In genomic region chr2:164912749-164913427, GRCm38 (mm10) we compare ENCODE assay signal across 10 mouse cellular contexts. TPM values are rescaled to one million over a fixed set of nuclear protein-coding genes. Genes with fewer than 3 reads are reported as not detected.
DNase-seq lines count a peak whose midpoint lies in the region; ATAC-seq and TF ChIP-seq lines count a peak whose summit lies in the region.
"Had no signal": no experiment of that assay in that cellular context is flagged by ENCODE, and none has a peak within 500 bp of the region (broad histone marks: within the 10 kb centered on the region; RNA-seq: fewer than 3 reads in every experiment).

No protein-coding gene starts in this region.

- H3K27ac ChIP-seq in hindbrain, embryonic 10.5 days: peak overlapping the region; percentile 100; the same call in 1 of the 2 replicates
- no peak overlapping the region for H3K27ac ChIP-seq in hindbrain, embryonic 11.5 days (ENCODE audit: low read depth, low read length)
- peak overlapping the region; percentile 93 for H3K27ac ChIP-seq in MEL (ENCODE audit: control insufficient read depth, low read depth, low read length)
- peak overlapping the region; percentile 63; the same call in 1 of the 2 replicates for H3K27ac ChIP-seq in embryonic fibroblast, embryonic 13.5 days (ENCODE audit: insufficient read depth, low read length)
- no peak overlapping the region; the same call in 1 of the 2 replicates for H3K27ac ChIP-seq in liver, embryonic 14.5 days

- no peaks in the 10 kb centered on the region for H3K9me3 ChIP-seq in hindbrain, embryonic 10.5 days
- no peaks in the 10 kb centered on the region for H3K9me3 ChIP-seq in hindbrain, embryonic 11.5 days (ENCODE audit: control insufficient read depth, low read length)
- H3K9me3 ChIP-seq in MEL (replicated peaks; ENCODE audit: insufficient read depth, low read length): no peaks in the 10 kb centered on the region
- H3K9me3 ChIP-seq in liver, embryonic 14.5 days (ENCODE audit: control insufficient read depth, low read length): no peaks in the 10 kb centered on the region

- no peak overlapping the region for H3K9ac ChIP-seq in hindbrain, embryonic 11.5 days (ENCODE audit: low read depth, low read length)
- peak overlapping the region; percentile 82 for H3K9ac ChIP-seq in MEL (ENCODE audit: control insufficient read depth, low read depth, low read length, poor library complexity, severe bottlenecking)
- H3K9ac ChIP-seq in liver, embryonic 14.5 days (replicated peaks): peak overlapping the region; percentile 88; the same call in 1 of the 2 replicates

- WGBS in hindbrain, embryonic 10.5 days: 91% methylated on average over 9 of the region's 9 CpGs
- WGBS in hindbrain, embryonic 11.5 days: 89% methylated on average over 7 of the region's 9 CpGs
- WGBS in liver, embryonic 14.5 days (ENCODE audit: insufficient replicate concordance): 64% methylated on average over 8 of the region's 9 CpGs

- DNase-seq in hindbrain, embryonic 10.5 days (ENCODE audit: low spot score): no peak
- DNase-seq in hindbrain, embryonic 11.5 days (ENCODE audit: low spot score): no peak
- peak; percentile 74 for DNase-seq in MEL (ENCODE audit: low read depth, low spot score)
- no peak for DNase-seq in liver, embryonic 14.5 days (ENCODE audit: low read depth in 3 of 3, low spot score in 3 of 3)
- DNase-seq in embryo, embryonic 11 days: no peak
- DNase-seq in cerebellum, adult 11-12 months: no peak
- DNase-seq: kidney, adult 18-20 months had no signal

- peak overlapping the region; percentile 73 for H3K4me3 ChIP-seq in hindbrain, embryonic 10.5 days
- H3K4me3 ChIP-seq in hindbrain, embryonic 11.5 days (ENCODE audit: low read depth, low read length): no peak overlapping the region; the same call in 1 of the 2 replicates
- peak overlapping the region; percentile 73 to 78 for H3K4me3 ChIP-seq in MEL (ENCODE audit: control insufficient read depth in 1 of 2, insufficient read depth in 1 of 2, low read depth in 2 of 2, low read length in 2 of 2)
- H3K4me3 ChIP-seq in embryonic fibroblast, embryonic 13.5 days (ENCODE audit: insufficient read depth, low read length): no peak overlapping the region
- no peak overlapping the region for H3K4me3 ChIP-seq in liver, embryonic 14.5 days (ENCODE audit: insufficient read depth in 1 of 2, low read depth in 2 of 2, low read length in 2 of 2)

- no peak for TF ChIP-seq CTCF in MEL (IDR thresholded peaks at IDR 0.05 in 2 of 3, conservative IDR thresholded peaks at IDR 0.05 in 1 of 3; ENCODE audit: control insufficient read depth in 1 of 3, insufficient read depth in 1 of 3, low read depth in 2 of 3, low read length in 3 of 3, poor library complexity in 1 of 3, severe bottlenecking in 1 of 3)
- TF ChIP-seq CTCF in embryonic fibroblast, embryonic 13.5 days (IDR thresholded peaks at IDR 0.05; ENCODE audit: borderline replicate concordance, insufficient read depth, low read length): no peak
- no peak for TF ChIP-seq CTCF in liver, embryonic 14.5 days (IDR thresholded peaks at IDR 0.05; ENCODE audit: low read depth)

- peak in 1 of 2 experiments; percentile 33; a peak in 3 of 4 replicates for TF ChIP-seq EP300 in MEL (IDR thresholded peaks at IDR 0.05; ENCODE audit: low read depth in 1 of 2, low read length in 2 of 2)
- TF ChIP-seq EP300 in liver, embryonic 14.5 days (IDR thresholded peaks at IDR 0.05; ENCODE audit: low read depth): no peak

- peaks cover 37% of the 10 kb centered on the region for H3K4me1 ChIP-seq in hindbrain, embryonic 10.5 days (replicated peaks)
- peaks cover 6% of the 10 kb centered on the region for H3K4me1 ChIP-seq in hindbrain, embryonic 11.5 days (replicated peaks; ENCODE audit: control insufficient read depth, insufficient read depth, low read length)
- H3K4me1 ChIP-seq in MEL (ENCODE audit: control insufficient read depth in 1 of 2, insufficient read depth in 2 of 2, low read length in 2 of 2): peaks cover 8 to 21% of the 10 kb centered on the region in 2 experiments
- H3K4me1 ChIP-seq in embryonic fibroblast, embryonic 13.5 days (ENCODE audit: control insufficient read depth, insufficient read depth, low read length): no peaks in the 10 kb centered on the region
- peaks cover 0 to 22% of the 10 kb centered on the region in 2 experiments; a peak in 3 of 4 replicates for H3K4me1 ChIP-seq in liver, embryonic 14.5 days (replicated peaks; ENCODE audit: control insufficient read depth in 2 of 2, insufficient read depth in 2 of 2, low read length in 1 of 2)

- TF ChIP-seq POLR2A in MEL (IDR thresholded peaks at IDR 0.05; ENCODE audit: control insufficient read depth in 1 of 2, insufficient read depth in 1 of 2, low read depth in 1 of 2, low read length in 2 of 2, poor library complexity in 1 of 2): no peak
- no peak for TF ChIP-seq POLR2A in embryonic fibroblast, embryonic 13.5 days (IDR thresholded peaks at IDR 0.05; ENCODE audit: low read depth, low read length)

- no peaks in the 10 kb centered on the region for H3K27me3 ChIP-seq in hindbrain, embryonic 10.5 days (ENCODE audit: insufficient read depth, poor library complexity, severe bottlenecking)
- H3K27me3 ChIP-seq in hindbrain, embryonic 11.5 days (ENCODE audit: control insufficient read depth, insufficient read depth, low read length): no peaks in the 10 kb centered on the region
- no peaks in the 10 kb centered on the region for H3K27me3 ChIP-seq in MEL (ENCODE audit: control insufficient read depth in 1 of 2, insufficient read depth in 2 of 2, low read length in 2 of 2)
- no peaks in the 10 kb centered on the region for H3K27me3 ChIP-seq in liver, embryonic 14.5 days (ENCODE audit: control insufficient read depth, insufficient read depth, low read length)

- ATAC-seq in hindbrain, embryonic 11.5 days (ENCODE audit: low FRiP score): no peak
- ATAC-seq in liver, embryonic 14.5 days (ENCODE audit: insufficient read depth): no peak
- no peak for ATAC-seq in erythroid progenitor cell, adult 5-6 weeks (replicated peaks; ENCODE audit: low FRiP score, poor library complexity, severe bottlenecking)

- peaks cover 25% of the 10 kb centered on the region for H3K79me2 ChIP-seq in MEL (ENCODE audit: control insufficient read depth, insufficient read depth, low read length, poor library complexity)

- H3K4me2 ChIP-seq in hindbrain, embryonic 11.5 days (replicated peaks; ENCODE audit: low read depth, low read length): no peak overlapping the region
- H3K4me2 ChIP-seq in liver, embryonic 14.5 days (ENCODE audit: low read depth): peak overlapping the region; percentile 78

- TF ChIP-seq RAD21 in MEL (IDR thresholded peaks at IDR 0.05; ENCODE audit: low read depth, low read length): no peak

- peaks cover 31% of the 10 kb centered on the region for H3K36me3 ChIP-seq in hindbrain, embryonic 10.5 days
- H3K36me3 ChIP-seq in hindbrain, embryonic 11.5 days (ENCODE audit: control insufficient read depth, insufficient read depth, low read length): peaks cover 10% of the 10 kb centered on the region; the same call in 1 of the 2 replicates
- H3K36me3 ChIP-seq in MEL (ENCODE audit: control insufficient read depth in 1 of 2, insufficient read depth in 2 of 2, low read length in 2 of 2): peaks cover 0 to 14% of the 10 kb centered on the region in 2 experiments; a peak in 3 of 4 replicates
- peaks cover 6% of the 10 kb centered on the region for H3K36me3 ChIP-seq in liver, embryonic 14.5 days (replicated peaks; ENCODE audit: control insufficient read depth, insufficient read depth, low read depth)

RNA-seq across cellular contexts. Expression of gene Zfp335, which starts 1.3 kb away (rescaled TPM):
- polyA plus RNA-seq in hindbrain, embryonic 10.5 days (2016; fragmentation: Nextera tagmentation; extraction: Ambion mirVana): 15.3 and 18.4 TPM in 2 replicates
- polyA plus RNA-seq in hindbrain, embryonic 11.5 days (2014; fragmentation: Nextera tagmentation; extraction: Ambion mirVana): 8.6 and 8.8 TPM in 2 replicates
- 12.3 and 12.6 TPM in 2 replicates for total RNA-seq in MEL (2012; rRNA removed)
- polyA plus RNA-seq in MEL (2012; ENCODE audit: insufficient read depth in 1 of 2, insufficient read length in 2 of 2, low read depth in 1 of 2, low replicate concordance in 2 of 2, missing spikeins in 1 of 2): 10 to 100 TPM in 1 of 2 experiments, not detected in 1; 24.1 TPM
- 11.0 and 11.9 TPM in 2 replicates for polyA plus RNA-seq in embryonic fibroblast, embryonic 13.5 days (2011; ENCODE audit: insufficient read length, low read depth, missing spikeins)
- polyA plus RNA-seq in liver, embryonic 14.5 days (2012; rRNA removed): 8.8 and 10.1 TPM in 2 replicates
- polyA plus RNA-seq in liver, embryonic 14.5 days (2014; fragmentation: Nextera tagmentation; extraction: Ambion mirVana): 4.0 and 5.2 TPM in 2 replicates
- total RNA-seq in erythroid progenitor cell, adult 5-6 weeks (2015; ENCODE audit: low replicate concordance): 25.2 and 25.6 TPM in 2 replicates
- total RNA-seq in erythroid progenitor cell, adult 5-6 weeks (2017; ENCODE audit: low replicate concordance): 14.9 and 16.3 TPM in 2 replicates

RNA-seq across cellular contexts. Expression of gene Mmp9, which starts 27.7 kb away (rescaled TPM):
- polyA plus RNA-seq in hindbrain, embryonic 10.5 days (2016; fragmentation: Nextera tagmentation; extraction: Ambion mirVana): 0.56 and 1.2 TPM in 2 replicates
- 1.3 TPM in 2 replicates for polyA plus RNA-seq in hindbrain, embryonic 11.5 days (2014; fragmentation: Nextera tagmentation; extraction: Ambion mirVana)
- 0.20 and 0.23 TPM in 2 replicates for total RNA-seq in MEL (2012; rRNA removed)
- polyA plus RNA-seq in MEL (2012; ENCODE audit: insufficient read depth in 1 of 2, insufficient read length in 2 of 2, low read depth in 1 of 2, low replicate concordance in 2 of 2, missing spikeins in 1 of 2): under 1 TPM in 1 of 2 experiments, not detected in 1; 0.19 TPM
- polyA plus RNA-seq in embryonic fibroblast, embryonic 13.5 days (2011; ENCODE audit: insufficient read length, low read depth, missing spikeins): 8.0 and 8.1 TPM in 2 replicates
- 0.97 and 1.00 TPM in 2 replicates for polyA plus RNA-seq in liver, embryonic 14.5 days (2012; rRNA removed)
- 0.76 and 1.2 TPM in 2 replicates for polyA plus RNA-seq in liver, embryonic 14.5 days (2014; fragmentation: Nextera tagmentation; extraction: Ambion mirVana)
- 41.1 and 44.7 TPM in 2 replicates for total RNA-seq in erythroid progenitor cell, adult 5-6 weeks (2015; ENCODE audit: low replicate concordance)
- 21.5 and 25.3 TPM in 2 replicates for total RNA-seq in erythroid progenitor cell, adult 5-6 weeks (2017; ENCODE audit: low replicate concordance)

RNA-seq across cellular contexts. Expression of gene Pcif1, which starts 33.8 kb away (rescaled TPM):
- 76.1 and 88.4 TPM in 2 replicates for polyA plus RNA-seq in hindbrain, embryonic 10.5 days (2016; fragmentation: Nextera tagmentation; extraction: Ambion mirVana)
- polyA plus RNA-seq in hindbrain, embryonic 11.5 days (2014; fragmentation: Nextera tagmentation; extraction: Ambion mirVana): 58.1 and 60.0 TPM in 2 replicates
- 46.8 and 47.6 TPM in 2 replicates for total RNA-seq in MEL (2012; rRNA removed)
- polyA plus RNA-seq in MEL (2012; ENCODE audit: insufficient read depth in 1 of 2, insufficient read length in 2 of 2, low read depth in 1 of 2, low replicate concordance in 2 of 2, missing spikeins in 1 of 2): 100 to 1,000 TPM in 1 of 2 experiments, not detected in 1; 118 TPM
- polyA plus RNA-seq in embryonic fibroblast, embryonic 13.5 days (2011; ENCODE audit: insufficient read length, low read depth, missing spikeins): 18.2 and 18.3 TPM in 2 replicates
- 19.6 and 20.2 TPM in 2 replicates for polyA plus RNA-seq in liver, embryonic 14.5 days (2012; rRNA removed)
- 37.5 and 43.4 TPM in 2 replicates for polyA plus RNA-seq in liver, embryonic 14.5 days (2014; fragmentation: Nextera tagmentation; extraction: Ambion mirVana)
- total RNA-seq in erythroid progenitor cell, adult 5-6 weeks (2015; ENCODE audit: low replicate concordance): 57.7 and 71.3 TPM in 2 replicates
- total RNA-seq in erythroid progenitor cell, adult 5-6 weeks (2017; ENCODE audit: low replicate concordance): 36.3 and 42.7 TPM in 2 replicates

RNA-seq across cellular contexts. Expression of gene Slc12a5, which starts 47.7 kb away (rescaled TPM):
- polyA plus RNA-seq in hindbrain, embryonic 10.5 days (2016; fragmentation: Nextera tagmentation; extraction: Ambion mirVana): 3.1 and 5.1 TPM in 2 replicates
- polyA plus RNA-seq in hindbrain, embryonic 11.5 days (2014; fragmentation: Nextera tagmentation; extraction: Ambion mirVana): 7.4 and 7.5 TPM in 2 replicates
- total RNA-seq in MEL (2012; rRNA removed): 0.36 and 0.50 TPM in 2 replicates
- 1 to 10 TPM in 1 of 2 experiments, not detected in 1; 1.3 TPM for polyA plus RNA-seq in MEL (2012; ENCODE audit: insufficient read depth in 1 of 2, insufficient read length in 2 of 2, low read depth in 1 of 2, low replicate concordance in 2 of 2, missing spikeins in 1 of 2)
- polyA plus RNA-seq in embryonic fibroblast, embryonic 13.5 days (2011; ENCODE audit: insufficient read length, low read depth, missing spikeins): 0.55 and 1.4 TPM in 2 replicates
- 0.42 and 0.60 TPM in 2 replicates for polyA plus RNA-seq in liver, embryonic 14.5 days (2012; rRNA removed)
- polyA plus RNA-seq in liver, embryonic 14.5 days (2014; fragmentation: Nextera tagmentation; extraction: Ambion mirVana): 0.10 and 0.24 TPM in 2 replicates
- total RNA-seq in erythroid progenitor cell, adult 5-6 weeks (2015; ENCODE audit: low replicate concordance): not detected in 2 replicates
- total RNA-seq in erythroid progenitor cell, adult 5-6 weeks (2017; ENCODE audit: low replicate concordance): not detected in 2 replicates

RNA-seq across cellular contexts. Expression of gene Pltp, which starts 55.4 kb away (rescaled TPM):
- 47.2 and 78.1 TPM in 2 replicates for polyA plus RNA-seq in hindbrain, embryonic 10.5 days (2016; fragmentation: Nextera tagmentation; extraction: Ambion mirVana)
- 62.2 and 67.6 TPM in 2 replicates for polyA plus RNA-seq in hindbrain, embryonic 11.5 days (2014; fragmentation: Nextera tagmentation; extraction: Ambion mirVana)
- 5.2 and 6.8 TPM in 2 replicates for total RNA-seq in MEL (2012; rRNA removed)
- polyA plus RNA-seq in MEL (2012; ENCODE audit: insufficient read depth in 1 of 2, insufficient read length in 2 of 2, low read depth in 1 of 2, low replicate concordance in 2 of 2, missing spikeins in 1 of 2): 10 to 100 TPM in 1 of 2 experiments, not detected in 1; 17.1 TPM
- 26.5 and 39.5 TPM in 2 replicates for polyA plus RNA-seq in embryonic fibroblast, embryonic 13.5 days (2011; ENCODE audit: insufficient read length, low read depth, missing spikeins)
- 8.4 and 9.6 TPM in 2 replicates for polyA plus RNA-seq in liver, embryonic 14.5 days (2012; rRNA removed)
- 7.6 and 10.0 TPM in 2 replicates for polyA plus RNA-seq in liver, embryonic 14.5 days (2014; fragmentation: Nextera tagmentation; extraction: Ambion mirVana)
- 1.3 and 5.0 TPM in 2 replicates for total RNA-seq in erythroid progenitor cell, adult 5-6 weeks (2015; ENCODE audit: low replicate concordance)
- 0.23 TPM in 1 of 2 replicates, not detected in the other for total RNA-seq in erythroid progenitor cell, adult 5-6 weeks (2017; ENCODE audit: low replicate concordance)
- total RNA-seq: common myeloid progenitor, adult 5-6 weeks had no signal

Comparison
In these comparisons a context has a peak if more than half of its experiments do, and no peak if none do; other contexts are left out.
1. H3K27ac ChIP-seq: peak in hindbrain, embryonic 10.5 days (single experiment), MEL (single experiment) and embryonic fibroblast, embryonic 13.5 days (single experiment); none in hindbrain, embryonic 11.5 days (single experiment) and liver, embryonic 14.5 days (single experiment).
2. H3K4me3 ChIP-seq: peak in hindbrain, embryonic 10.5 days (single experiment) and MEL (2 of 2); none in hindbrain, embryonic 11.5 days (single experiment), embryonic fibroblast, embryonic 13.5 days (single experiment) and liver, embryonic 14.5 days (0 of 2).